Mouse (Mus musculus) embryo, embryonic 11 days (tissue): Measurements from ENCODE around the gene Zfp14.
A peak's percentile ranks its signal among the peaks of the same experiment; 100 is the strongest.

Experiments
- DNase-seq: peaks from one replicate; pipeline ENCODE4 v3.0.0-alpha.2; 2015

Gene Zfp14

DNA sequence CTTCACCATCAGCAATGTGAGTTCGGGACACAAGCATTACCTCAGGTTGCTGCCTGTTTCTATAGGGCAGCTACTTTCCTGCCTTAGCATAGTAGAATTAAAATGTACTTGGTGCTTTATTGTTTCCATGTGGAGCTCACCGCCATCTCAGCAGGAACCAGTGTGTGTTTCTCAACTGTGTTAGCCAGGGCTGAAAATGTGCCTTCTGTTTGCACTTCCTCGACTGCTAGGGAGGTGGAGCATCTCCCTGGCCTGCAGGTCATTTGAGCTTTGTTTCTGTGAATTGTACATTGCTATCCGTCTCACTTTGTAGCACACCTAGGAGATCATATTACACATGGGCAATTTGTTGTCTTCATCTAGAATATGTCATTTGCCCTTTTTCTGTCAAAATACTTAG, 23.8 kb downstream of the Zfp14 start:
- no peak for DNase-seq

DNA sequence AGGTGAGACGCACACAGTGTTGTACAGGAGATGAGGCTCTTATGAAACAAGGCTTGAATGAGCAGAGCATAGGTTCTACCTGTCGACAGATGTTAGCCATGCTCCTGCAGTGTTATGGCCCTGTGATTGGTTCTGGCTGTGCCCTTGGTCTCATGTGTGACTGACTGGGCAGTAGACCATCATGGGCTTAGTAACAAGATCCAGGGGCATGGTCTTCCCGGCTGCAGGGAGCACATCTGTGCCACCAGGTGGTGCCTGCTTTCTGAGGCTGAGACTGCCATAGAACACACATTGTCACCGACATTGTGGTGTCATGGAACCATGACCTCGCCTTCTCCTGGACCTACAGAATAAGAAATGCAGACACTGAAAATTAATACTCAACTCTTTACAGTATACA, 25.8 kb downstream of the Zfp14 start:
- peak; percentile 17 for DNase-seq

DNA sequence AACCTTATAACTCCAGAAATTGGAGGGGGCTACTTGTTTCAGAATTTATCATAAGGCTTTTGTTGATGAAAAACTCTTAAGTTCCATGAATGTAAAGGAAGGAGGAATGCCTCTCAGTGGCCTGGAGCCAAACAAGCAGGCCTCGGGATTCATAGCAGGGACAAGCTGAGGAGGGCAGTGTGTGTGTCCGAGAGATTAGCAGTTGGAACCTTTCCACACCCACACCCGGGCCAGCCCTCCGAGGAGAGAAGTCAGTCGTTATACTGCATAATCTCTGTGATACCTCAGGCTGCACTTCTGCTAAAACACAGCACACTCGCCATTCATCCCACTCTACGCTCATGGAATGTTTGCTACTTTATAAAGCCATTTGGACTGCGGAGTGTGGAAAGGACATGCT, 27.4 kb downstream of the Zfp14 start:
- no peak for DNase-seq

DNA sequence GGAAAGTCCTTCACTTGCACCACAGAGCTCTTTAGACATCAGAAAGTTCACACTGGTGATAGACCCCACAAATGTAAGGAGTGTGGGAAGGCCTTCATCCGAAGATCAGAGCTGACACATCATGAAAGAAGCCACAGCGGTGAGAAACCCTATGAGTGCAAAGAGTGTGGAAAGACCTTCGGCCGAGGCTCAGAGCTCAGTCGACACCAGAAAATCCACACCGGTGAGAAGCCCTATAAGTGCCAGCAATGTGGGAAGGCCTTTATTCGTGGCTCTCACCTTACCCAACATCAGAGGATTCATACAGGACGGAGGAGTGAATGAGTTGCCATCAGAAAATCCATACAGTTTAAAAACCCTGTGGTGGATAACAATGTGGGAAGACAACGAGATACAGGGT, 27.9 kb downstream of the Zfp14 start:
- DNase-seq: no peak

DNA sequence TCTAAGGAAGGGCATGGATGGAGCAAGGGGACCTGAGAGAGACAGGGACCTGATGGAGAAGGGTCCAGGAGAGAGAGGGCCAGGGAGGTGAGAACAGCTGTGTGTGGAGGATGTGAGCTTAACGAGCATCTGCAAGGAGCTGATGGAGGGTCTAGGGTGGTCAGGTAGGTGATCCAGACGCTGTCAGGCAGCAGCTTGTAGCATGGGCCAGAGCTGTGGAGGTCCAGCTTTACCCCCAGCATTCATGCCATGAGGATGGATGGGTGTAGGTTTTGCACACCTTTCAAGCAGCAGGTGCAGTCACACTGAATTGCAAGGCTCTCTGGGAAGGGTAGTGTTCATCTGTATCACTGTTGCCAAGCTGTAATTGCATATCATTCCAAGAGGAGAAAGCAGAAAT, 31.6 kb downstream of the Zfp14 start:
- DNase-seq: no peak

DNA sequence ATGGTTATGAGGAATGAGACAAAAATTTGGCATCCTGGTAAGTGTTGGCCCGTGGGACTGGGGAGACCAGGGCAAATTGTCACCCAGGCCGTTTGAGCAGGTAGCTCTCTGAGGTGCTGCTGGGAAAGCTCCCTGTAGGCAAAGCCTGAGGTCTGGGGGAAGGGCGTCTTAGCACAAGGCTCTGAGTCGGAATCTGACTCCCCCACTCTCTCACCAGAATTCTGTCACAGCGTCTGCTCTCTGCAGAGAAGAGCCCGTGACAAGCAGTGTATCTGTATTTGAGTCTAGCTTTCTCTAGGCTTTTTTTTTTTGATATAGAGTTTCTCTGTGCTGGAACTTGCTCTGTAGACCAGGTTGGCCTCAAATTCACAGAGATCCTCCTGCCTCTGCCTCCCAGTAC, 34.0 kb downstream of the Zfp14 start:
- no peak for DNase-seq

DNA sequence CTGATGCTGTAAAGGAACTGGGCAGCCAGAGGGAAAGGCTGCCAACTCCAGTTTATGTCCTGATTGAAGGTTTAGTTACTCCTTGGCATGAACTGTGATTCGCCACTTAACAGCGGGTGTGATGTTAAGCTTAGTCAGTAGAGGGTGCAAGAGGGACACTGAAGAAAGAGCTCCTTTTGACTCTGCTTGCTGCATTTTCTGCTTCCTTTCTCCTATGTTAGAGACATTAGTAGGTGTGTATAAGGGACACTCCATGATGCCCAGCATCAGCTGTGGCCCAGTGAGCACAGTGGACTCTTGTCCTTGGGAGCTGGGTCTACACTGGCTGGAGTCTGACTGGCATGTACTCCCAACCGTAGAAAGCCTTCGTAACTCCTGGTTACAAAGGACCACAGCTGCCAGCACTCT, 38.2 kb downstream of the Zfp14 start:
- DNase-seq: peak; percentile 61

DNA sequence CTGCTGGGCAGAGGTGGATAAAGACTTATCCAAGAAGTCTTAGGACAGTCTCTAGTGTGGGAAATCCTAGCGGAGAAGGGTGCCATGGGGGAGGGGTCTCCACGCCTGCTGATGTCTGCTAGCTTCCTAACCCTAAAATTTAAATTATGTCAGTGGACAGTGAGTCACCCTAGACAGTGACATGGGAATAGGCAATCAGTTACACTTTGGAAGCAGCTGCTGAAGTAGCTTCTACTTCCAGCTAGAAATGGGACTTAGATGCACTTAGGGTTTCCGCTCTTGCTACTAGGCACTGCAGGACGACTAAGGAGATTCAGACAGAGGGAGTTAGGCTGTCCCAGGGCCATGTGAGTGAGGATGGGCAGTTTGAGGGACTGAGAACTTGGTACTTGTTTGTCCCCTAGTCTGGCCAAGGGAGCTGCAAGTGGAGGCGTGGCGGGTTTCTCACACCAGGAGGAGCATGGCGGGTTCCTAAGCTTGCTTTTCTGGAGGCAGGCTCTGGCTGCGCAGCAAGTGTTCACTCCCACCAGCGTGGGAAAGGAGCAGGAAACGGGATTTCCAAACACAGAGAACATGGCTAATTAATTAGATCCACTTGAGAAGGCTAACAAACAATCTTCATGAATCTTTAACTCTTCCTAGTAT, 40.5 kb downstream of the Zfp14 start:
- no peak for DNase-seq

DNA sequence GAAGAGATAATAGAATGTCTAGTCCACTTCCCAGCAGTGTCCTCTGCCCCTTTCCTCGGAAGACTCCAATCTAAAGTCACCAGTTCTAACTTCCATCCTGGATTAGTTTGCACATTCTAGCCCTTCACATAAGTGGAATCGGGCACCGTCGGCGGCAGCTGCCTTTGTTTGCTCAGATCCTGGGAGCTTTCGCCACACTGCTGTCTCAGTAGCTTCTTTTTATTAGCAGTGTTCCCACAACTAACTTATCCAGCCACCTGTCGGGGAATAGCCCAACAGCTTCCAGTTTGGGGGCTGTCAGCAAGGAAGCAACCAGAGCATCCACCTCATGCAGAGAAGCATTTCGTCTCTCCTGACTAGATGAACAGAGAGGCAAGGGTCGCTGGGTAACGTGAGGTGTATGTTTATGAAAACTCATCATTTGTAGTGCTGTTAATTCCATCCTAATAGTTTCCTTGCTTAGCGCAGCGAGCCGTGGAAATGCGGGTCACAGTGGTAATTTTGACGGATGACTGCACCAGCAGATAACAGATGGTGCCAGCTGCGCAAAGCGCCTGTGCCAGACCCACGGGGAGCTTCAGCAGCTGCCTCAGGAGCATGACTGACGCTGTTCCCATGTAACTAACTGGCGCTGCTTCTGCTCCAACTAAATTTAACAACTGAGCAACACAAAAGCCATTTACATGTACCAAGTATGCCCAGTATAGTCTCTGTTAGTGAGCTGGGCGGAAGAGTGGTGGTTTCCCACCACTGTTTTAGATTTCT, 41.7 kb downstream of the Zfp14 start:
- DNase-seq: peak; percentile 32

DNA sequence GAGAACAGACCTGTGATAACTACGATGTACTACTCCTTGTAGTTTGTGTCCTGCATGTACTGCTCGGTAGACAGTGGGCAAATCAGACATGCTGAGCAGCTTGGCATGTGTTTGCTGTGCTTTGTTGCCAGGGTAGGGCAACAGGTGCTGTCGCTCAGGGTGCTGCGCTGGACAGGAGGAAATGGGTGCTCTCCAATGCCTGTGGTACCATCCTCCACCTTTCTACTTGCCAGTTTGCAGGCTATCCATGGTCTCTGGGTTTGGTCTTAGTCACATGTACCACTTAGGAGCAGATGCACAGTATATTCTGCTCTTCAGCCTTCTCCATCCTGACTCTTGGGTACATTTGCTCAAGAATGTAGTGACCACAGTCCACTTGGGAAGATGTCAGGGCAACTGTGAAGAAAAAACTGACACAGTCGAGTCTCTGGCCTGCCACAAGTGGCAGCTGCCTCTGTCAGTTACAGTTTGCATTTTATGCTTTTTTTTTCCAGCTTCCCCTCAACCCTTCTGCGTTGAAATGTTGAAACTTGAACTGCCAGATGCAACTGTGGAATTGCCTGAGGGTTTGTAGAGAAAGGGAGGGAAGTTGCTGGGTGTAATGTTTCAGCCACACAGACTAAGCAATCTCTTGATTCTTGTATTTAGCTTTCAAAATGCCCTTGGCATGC, 43.0 kb downstream of the Zfp14 start:
- peak; percentile 41 for DNase-seq

DNA sequence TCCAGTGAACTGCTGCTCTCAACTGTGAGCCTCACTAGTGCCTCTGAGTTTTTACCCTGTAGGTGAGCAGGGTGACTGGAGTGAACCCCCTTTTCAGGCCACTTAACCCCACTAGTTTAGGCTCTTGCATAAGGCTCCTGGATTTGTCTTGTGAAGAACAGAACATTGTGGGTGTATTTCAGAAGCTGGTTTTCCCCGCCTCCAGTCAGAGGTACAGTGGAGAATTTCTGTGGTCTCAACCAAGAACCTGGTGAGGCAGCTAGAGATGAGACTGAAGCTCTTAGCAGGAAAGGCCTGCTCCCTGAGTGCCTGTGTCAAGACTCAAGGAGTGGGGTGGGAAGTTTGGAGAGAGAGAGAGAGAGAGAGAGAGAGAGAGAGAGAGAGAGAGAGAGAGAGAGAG, 43.6 kb downstream of the Zfp14 start:
- DNase-seq: no peak

DNA sequence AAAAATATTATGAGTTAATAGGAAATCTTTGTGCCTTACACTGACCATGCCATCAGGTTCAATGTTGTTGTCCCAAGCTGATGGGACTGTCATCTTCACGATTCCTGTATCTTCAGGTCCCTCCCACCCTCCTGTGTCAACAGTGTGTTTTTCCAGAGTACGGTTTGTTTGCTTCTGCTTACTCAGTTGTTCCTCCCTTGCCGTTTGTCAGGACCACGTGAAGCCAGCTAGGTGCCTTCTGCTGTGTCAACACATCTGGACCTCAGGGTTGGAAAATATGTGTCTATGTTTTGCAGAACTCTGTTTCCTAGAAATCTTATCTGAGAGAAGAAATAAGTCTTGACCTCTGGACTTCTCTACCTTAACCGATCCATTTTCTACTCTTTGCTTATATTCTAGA, 50.6 kb downstream of the Zfp14 start:
- no peak for DNase-seq

DNA sequence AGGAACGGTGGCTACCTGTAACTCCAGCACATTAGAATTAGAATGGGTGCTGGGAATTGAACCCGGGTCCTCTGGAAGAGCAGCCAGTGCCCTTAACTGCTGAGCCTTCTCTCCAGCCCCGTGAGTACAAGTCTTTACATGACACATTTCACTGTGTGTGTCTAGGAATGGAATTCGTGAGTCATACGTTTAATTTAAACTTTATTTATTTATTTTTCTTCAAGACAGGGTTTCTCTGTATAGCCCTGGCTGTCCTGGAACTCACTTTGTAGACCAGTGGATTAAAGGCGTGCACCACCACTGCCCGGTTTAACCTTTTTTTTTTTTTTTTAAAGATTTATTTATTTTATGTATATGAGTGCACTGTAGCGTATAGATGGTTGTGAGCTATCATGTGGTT, 56.0 kb downstream of the Zfp14 start:
- DNase-seq: no peak

DNA sequence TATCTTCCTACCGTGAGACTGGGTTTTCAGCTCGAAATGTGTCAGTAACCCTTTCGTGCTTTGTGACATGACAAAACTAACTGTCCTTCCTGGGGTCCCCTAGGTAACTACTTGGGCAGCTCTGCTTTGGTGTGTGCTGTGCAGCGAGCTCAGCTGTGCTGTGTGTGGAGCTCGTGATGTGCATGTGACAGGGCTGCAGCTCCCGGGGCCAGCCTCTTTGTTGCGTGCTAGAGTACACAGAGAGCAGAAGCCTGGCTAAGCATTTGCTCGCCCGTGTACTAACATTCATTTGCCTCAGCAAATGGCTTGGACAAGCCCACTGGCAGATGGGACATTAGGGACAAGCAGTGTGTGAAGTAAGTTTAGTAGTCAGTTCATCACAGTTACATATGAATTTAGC, 57.8 kb downstream of the Zfp14 start:
- no peak for DNase-seq

DNA sequence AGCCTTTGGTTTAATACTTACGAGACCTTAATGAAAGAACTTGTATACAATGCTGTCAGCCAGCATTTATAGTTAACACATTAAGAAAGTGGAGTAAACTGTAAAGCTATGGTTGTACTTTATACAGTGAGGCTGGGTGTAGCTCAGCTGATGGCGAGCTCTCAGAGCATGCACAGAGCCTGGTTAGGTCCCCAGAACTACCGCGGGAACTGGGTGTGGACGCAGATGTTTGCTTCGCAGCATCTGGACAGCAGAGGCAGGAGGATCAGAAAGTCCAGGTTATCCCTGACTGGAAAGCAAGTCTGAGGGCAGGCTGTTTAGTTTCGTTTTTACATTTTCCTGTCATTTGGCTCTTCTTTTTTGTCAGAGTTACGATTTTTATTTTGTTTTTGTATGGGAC, 58.5 kb downstream of the Zfp14 start:
- DNase-seq: no peak

DNA sequence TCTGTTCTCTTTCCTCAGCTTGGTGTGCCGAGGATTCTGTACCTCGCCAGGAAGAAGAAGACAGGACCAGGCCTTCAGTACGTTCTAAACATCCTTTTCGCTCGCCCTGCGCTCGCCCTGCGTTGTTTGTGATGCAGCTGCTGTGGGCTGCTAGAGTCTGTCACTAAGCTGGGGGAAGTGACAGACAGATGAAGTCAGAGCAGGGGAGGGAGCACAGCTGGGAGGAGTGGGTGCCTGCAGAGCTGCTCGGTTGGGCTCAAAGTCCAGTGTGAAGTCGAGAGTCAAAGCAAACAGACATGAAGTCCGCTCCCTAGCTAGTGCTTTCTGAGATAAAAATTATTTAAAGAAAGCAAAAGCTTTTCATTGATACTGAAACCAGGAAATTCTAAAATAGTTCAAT, 62.1 kb downstream of the Zfp14 start:
- DNase-seq: no peak

DNA sequence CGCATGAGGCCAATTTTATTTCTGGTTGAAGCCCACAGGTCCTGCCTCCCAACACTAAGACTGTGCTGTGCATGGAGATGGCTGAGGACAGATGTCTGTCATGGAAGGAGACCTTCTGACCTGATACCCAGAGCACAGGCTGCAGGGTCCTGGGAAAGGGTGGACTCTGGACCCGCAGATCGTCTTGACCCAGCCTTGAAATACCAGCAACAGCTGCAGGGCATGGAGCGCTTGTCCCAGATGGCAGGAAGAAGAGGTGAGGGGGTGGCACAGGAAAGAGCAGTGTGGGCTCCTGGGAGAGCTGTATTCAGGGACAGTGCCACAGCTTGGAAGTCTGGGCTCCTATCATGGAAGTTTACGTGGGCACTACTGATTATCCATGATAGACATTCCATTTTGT, 63.6 kb downstream of the Zfp14 start:
- DNase-seq: no peak
